Mouse (Mus musculus) telencephalon, adult 2 months (tissue): Measurements from ENCODE around the gene Dnah2.

ENCODE experiments used
- DNase-seq: peaks from one replicate; pipeline ENCODE4 v3.0.0-alpha.2; 2011; ENCODE audit warnings: low read depth, low spot score

Gene Dnah2

DNA sequence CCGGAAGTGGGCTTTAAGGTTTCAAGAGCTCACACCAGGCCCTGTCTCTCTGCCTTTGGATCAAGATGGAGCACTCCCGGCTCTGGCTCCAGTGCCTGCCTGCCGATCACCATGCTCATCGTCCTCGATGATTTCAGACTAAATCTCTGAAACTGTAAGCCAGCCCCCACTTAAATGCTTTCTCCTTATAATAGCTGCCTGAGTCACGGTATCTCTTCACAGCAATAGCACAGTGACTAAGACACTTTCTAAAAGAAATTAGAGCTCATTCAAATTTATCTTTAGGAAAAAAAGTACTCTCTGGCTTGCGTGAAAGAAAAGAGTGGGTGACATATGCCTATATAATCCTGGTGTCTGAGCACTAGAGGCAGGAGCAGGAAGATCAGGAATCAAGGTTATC, 84.9 kb downstream of the Dnah2 start:
- DNase-seq, result peak; percentile 74

DNA sequence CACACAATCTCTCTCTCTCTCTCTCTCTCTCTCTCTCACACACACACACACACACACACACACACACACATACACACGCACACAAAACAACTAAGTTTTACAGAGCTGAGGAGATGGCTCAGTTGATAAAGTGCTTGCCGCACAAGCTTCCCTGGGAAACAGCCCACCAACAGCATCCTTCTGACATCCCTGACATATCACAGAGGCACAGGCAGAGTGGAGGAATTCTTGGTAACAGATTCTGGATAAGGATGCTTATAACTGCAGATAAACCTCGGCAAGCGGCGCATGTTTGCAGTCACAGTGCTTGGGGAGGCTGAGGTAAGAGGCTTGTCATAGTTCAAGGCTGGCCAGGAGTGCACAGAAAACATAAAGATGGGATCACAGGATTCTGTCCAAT, 87.3 kb downstream of the Dnah2 start:
- no peak for DNase-seq

DNA sequence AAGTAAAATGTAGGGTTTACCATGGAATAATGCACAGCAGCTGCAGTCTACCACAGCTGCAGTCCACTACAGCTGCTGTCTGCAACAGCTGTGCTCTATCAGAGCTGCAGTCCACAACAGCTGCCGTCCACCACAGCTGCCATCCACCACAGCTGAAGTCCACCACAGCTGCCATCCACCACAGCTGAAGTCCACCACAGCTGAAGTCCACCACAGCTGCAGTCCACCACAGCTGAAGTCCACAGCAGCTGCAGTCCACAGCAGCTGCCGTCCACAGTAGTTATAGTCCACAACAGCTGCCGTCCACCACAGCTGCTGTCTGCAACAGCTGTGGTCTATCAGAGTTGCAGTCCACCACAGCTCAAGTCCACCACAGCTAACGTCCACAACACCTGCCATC, 89.0 kb downstream of the Dnah2 start:
- no peak for DNase-seq

DNA sequence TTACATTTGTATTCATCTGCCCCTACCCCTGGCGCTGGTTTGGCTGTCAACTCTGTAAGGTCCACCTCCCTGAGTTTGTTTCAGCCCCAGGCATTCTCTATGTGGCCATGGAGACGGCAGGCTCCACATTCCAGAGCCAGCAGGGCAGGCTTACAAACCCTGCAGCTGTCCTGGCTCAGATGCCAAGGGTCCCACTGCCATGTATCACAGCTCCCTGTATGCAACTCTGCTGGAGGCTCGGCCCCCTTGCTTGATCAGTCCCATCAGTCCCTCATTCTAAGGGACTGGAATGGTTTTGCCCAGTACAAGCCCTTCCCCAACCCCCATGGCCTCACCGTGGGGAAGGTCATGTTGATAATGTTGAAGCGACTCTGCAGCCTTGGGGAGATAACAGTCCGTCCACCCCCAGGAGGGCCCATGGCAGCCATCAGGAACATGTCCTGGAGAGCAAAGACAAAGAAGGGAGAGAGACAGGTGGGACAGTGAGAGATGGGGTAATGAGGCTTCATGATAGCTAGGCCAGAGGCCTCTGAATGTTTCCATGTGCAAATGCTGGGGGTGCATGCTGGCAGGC, 91.8 kb downstream of the Dnah2 start:
- DNase-seq, result no peak

DNA sequence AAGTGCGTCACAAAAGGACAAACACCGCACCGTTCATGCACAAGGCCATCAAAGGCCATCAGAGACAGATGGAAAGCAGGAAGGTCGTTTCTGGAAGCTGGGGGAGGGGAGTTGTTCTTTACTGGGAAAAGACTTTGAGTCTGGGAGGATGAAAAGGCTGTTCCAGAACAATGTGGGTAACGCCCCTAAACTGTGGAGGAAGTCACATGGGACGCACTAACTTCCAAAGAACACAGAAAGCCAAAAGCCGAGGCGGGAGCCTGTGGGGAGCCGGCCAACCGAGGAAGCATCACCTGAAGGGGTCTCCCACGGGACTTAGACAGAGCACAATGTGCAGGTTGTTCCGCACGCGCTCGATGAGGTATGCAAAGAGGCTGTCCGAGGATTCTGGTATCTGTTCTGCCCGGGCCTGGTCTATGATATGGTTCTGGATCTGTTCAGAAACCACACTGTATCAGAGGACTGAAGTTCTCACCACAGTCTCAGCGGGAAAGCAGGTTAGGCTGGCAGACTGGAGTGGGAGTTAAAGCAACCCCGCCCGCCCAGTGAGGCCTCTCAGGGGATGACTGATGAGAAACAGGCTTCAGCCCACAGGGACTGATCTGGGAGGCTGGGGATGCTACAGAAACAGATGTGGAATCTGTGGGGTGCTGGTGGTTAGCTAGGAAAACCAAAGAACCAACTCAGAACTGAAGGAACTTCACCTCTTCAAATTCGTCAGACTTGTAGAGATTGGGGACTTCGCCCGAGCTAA, 96.6 kb downstream of the Dnah2 start:
- no peak for DNase-seq

DNA sequence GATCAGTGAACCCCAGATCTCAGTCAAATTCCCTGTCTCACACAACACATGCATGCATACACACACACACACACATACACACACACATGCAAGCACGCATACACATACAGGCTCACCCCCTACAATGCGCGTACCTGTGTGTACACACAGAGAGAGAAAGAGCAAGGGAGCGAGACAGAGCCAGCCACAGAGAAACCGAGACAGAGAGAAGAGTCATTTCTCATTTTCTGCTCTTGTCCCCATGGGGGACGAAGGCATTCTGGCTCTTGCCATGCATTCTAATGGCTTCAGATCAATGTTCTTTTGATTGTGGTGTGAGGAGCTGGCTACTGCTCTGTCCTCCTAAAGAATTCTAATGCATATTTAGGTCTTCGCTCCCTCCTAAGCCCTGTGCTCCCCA, 101.6 kb downstream of the Dnah2 start:
- no peak for DNase-seq

GRCm38 (mm10) chr11:69443328-69443727, 105.6 kb downstream of the Dnah2 start:
- DNase-seq, result no peak

DNA sequence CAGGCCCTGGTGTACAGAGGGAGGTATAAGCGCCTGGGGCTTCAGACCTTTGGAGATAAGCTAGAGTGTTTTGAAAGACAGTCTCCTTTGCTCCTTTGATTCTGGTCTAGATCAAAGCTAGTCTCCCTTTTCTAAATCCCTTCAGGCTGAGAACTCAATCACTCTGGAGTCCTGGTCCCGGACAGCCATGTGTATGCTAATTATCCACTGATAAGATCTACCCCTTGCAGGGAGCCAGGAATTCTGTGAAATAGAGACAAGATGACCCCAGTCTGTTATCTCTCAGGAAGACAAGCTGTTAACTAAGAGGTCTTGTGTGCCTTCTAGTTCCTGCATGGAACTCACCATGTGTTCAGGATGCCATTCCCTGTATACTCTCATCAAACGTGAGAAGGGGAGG, 111.6 kb downstream of the Dnah2 start:
- no peak for DNase-seq

DNA sequence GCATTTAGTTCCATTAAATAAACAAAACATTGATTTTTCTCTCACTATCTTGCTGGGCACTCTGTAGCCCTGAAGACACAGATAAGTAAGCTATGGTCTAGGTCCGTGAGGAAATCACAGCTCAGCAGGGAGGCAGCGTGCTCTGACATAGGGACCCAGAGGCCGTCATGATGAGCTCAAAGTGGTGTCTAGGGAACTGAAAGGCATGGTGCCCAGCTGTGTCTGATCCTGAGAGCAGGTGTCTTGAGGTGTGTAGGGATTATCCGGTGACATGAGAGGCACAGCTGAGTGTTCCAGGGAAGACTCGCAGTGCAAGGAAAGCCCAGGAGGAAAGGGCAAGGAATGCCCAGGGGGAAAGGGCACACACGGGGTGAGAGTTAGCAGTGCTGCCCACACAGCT, 115.7 kb downstream of the Dnah2 start:
- DNase-seq, result no peak

DNA sequence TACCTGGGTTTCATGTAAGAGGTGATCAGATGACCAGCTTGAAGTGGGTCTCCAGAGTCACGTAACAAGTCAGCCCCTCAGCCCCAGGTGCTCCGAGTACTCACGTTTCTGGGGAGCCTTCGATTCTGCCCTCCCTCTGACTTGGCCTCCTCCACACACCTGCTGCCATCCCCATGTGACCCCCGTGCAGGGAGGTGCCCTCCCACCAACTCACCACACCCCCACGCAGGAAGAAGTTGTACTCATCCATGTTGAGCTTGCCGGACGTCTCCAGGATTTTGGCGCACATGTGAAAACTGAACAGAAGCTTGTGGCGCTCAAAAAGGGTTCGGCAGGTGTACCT, 116.3 kb downstream of the Dnah2 start:
- no peak for DNase-seq

DNA sequence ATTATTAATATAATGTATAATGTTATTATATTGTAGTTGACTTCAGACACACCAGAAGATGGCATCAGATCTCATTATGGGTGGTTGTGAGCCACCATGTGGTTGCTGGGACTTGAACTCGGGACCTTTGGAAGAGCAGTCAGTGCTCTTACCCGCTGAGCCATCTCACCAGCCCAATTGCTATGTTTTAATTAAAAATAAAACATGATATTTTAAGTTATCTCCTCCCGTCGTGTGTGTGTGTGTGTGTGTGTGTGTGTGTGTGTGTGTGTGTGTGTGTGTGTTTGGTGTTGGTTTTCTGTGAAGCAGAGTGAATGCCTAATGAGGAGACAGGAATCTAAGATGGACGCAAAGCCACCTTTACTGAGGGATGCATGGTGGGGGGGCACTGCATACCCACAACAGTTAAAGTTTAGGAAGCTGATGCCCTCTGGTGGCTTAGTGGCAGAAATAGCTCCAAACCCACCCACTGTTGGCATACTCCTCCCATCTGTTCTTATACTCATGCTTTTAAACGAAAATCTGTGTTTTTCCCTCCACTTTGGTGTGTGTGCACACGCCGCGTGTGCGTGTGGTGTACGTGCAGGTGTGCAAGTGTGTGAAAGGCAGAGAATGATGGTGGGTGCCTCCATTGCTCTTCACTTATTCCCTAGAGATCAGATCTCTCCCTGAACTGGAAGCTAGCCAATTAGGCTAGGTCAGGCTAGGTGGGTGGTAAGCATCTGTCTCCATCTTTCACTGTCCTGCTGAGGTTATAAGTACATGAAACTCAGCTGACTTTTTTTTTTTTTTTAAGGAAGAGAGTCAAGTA, 116.9 kb downstream of the Dnah2 start:
- no peak for DNase-seq

GRCm38 (mm10) chr11:69430631-69431030, 118.3 kb downstream of the Dnah2 start:
- DNase-seq, result no peak

DNA sequence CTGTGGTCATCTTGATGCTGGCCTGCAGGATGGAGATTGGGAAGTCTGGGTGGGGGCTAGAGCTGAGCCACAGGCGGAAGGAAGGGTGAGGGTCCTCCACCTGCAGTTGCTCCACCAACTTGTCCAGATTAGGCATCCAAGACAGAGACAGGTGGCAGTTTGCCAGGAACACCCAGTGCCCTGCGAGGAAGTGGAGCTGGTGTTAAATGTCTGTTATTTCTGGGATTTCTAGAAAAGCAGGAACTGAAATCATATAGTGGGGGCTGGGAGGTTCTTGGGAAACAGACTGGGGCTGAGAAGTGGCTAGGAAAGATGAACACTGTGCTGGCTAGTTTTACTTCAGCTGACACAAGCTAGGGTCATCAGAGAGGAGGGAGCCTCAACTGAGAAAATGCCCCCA, 119.6 kb downstream of the Dnah2 start:
- DNase-seq, result no peak

GRCm38 (mm10) chr11:69428751-69429150, 120.2 kb downstream of the Dnah2 start:
- no peak for DNase-seq

- DNase-seq, result no peak
These were observed 122.7 kb downstream of the Dnah2 start for GRCm38 (mm10) chr11:69426246-69426645.

- DNase-seq, result no peak
These were observed 125.0 kb downstream of the Dnah2 start for GRCm38 (mm10) chr11:69423885-69424284.

DNA sequence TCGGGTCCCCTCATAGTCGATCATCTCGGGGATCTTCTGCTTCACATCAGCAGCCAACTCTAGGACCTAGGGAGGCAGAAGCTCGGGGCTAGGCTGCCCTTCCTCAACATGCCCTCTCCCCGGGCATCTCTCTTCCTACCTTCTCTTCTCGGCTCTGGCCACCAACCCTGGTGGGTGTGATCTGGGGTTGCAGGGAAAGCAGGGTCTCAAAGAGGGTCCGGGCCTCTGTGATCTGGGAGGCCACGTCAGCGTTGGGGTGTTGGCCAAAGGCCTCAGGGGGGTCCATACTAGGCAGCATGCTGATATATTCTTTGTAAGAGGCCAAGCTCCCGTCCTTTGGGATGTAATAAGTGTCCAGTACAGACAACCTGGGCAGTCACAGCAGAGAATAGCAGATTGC, 126.1 kb downstream of the Dnah2 start:
- no peak for DNase-seq

DNA sequence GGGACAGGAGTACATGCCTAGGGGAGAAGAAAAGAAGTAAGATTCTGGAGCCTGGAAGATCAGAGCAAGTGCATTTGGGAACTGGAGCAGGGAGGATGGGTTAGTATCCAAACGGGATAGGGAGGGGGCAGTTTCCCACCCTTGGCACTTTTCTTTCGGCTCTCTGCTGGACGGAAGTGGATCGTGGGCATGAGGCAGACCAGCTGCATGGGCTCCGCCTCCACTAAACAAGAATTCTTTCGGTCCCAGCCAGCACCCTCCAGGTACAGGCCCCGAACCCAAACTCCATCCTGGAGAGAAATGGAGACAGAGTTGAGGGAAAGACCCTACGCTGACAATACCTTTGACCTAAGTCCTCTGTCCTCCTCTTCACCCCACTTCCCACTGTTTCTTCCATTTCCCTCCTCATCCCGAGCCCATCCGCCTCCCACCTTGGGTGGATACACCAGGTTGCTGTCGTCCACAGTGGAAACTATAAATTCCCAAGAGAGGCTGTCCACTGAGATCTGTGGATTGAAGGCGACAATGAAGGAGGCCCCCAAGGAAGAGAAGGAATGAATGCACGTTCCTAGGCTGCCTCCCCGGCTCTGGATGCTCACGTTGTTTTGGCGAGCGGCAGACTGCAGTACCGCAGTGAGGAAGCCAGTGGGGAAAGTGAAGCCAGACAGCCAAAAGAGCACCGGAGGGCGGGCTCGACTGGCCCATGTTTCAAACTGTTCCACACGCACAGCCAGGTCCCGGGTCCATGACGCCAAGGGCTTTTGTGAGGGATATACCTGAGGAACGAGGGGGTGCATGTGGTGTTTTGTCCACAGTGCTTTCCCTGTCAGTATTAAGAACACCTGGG, 127.6 kb downstream of the Dnah2 start:
- no peak for DNase-seq

DNA sequence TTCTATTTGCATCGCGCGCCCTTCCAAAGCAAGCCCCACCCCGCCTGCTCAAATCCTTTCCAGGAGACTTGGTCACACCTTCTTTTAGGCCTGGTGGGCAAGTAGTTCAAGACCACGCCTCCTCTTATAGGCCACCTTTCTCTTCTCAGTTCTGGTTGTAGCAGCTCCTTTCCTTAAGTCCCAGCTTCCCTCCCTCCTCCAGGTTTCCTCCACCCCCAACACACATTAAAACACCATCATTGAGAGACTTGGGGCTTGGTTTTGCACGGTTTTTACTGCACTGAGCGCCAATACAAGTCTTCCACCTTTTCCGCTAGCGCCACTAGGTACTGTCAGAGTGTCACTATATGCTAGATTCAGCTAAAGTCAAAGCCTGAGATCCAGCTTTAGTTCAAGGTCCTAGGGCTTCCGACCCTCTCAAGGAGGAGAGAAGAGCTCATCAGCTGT, 128.3 kb downstream of the Dnah2 start:
- DNase-seq, result no peak

DNA sequence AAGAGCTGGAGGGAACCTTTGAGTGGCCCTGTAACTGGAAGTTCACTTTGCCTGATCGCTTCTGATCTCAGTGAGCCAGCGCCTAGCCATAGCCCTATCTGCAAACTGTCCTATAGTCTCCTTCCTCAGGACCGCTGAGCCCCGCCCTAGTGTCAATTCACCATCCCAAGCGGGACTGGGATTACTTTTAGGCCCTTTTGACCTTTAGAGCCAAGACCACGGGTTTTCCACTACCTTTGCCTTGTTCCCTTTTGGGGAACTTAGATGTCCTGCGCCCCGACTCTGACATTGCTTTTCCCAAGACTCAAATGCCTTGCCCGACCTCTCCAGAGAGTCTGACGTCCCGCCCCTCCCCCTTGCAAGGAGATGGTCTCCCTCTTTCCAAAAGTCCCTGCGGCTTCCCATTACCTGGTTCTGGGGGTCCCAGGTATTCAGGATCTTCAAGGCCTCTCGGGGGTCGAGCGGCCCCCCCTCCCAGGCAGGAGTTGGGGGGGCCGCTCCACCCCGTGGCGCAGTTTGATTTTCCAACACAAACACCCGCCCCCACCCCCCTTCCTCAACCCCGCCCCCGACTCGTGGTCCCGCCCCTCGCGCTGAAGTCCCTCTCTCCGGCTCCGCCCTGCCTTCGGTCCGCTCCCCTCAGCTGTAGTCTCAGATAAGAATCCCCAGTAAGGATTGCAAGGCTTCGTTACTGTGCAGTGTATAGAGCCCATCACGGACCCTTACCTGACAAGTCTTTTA, 128.9 kb downstream of the Dnah2 start:
- no peak for DNase-seq

DNA sequence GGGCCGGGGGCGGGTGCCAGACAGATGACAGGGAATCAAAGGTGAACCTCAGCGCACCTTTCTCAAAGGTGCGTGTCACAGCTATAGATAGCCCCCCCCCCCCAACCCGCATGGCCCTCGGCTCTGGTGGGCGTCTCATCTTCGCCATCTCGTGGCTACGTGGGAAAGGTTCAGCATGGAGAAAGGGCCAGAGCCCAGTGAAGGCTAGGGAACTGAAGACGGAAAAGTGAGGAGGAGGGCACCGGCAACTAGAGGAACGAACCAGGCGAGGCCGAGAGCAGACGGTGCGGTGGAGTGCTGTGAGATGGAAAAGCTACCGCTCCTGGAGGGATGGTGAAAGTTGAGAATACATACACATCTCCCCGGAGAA, 129.5 kb downstream of the Dnah2 start:
- DNase-seq, result no peak
